Mouse (Mus musculus) CH12.LX (cell line): Measurements from ENCODE around the gene Trmt10a. TPM values are rescaled to one million over a fixed set of nuclear protein-coding genes. Genes with fewer than 3 reads are reported as not detected.

Experiments
- DNase-seq: peaks from one replicate; pipeline ENCODE4 v3.0.0-alpha.2; 2013; ENCODE audit errors: extremely low read depth
- H3K27ac ChIP-seq: 2 replicates; pipeline ENCODE4 v1.5.1; 2012; ENCODE audit warnings: low read depth, mild to moderate bottlenecking, control low read depth, moderate library complexity; ENCODE audit not compliant: insufficient read depth
- H3K27me3 ChIP-seq: replicated peaks from 2 replicates; pipeline ENCODE3; 2012; ENCODE audit warnings: inconsistent platforms
- H3K36me3 ChIP-seq, 2 experiments: replicated peaks in 1 of 2; 2 replicates each; pipeline versions ENCODE3 to v1.6.1; 2012; ENCODE audit warnings: inconsistent platforms in 1 of 2, low read length in 1 of 2, mild to moderate bottlenecking in 1 of 2, mixed read lengths in 1 of 2, moderate library complexity in 1 of 2; ENCODE audit not compliant: control insufficient read depth in 1 of 2, insufficient read depth in 1 of 2
- H3K4me1 ChIP-seq, 2 experiments: 2 replicates each; pipeline ENCODE4 v1.6.1; 2012; ENCODE audit warnings: inconsistent platforms in 1 of 2, moderate library complexity in 1 of 2; ENCODE audit not compliant: insufficient read depth in 2 of 2, control insufficient read depth in 1 of 2
- H3K4me2 ChIP-seq: 2 replicates; pipeline ENCODE4 v1.6.1; 2012; ENCODE audit warnings: low read depth, mild to moderate bottlenecking, control low read depth; ENCODE audit not compliant: poor library complexity, insufficient read depth, severe bottlenecking
- H3K4me3 ChIP-seq, 3 experiments: fragments of 150-350 bp in 1 of 3; sonication (generic) in 1 of 3; replicated peaks in 1 of 3; 2 replicates each; pipeline versions ENCODE3 to v1.5.1; 2011 to 2012; ENCODE audit warnings: low read depth in 2 of 3, low read length in 2 of 3, mild to moderate bottlenecking in 2 of 3, moderate library complexity in 2 of 3, control low read depth in 1 of 3, improper control_type of control experiment in 1 of 3, inconsistent platforms in 1 of 3, mixed read lengths in 1 of 3; ENCODE audit not compliant: poor library complexity in 1 of 3
- H3K79me2 ChIP-seq: replicated peaks from 2 replicates; pipeline ENCODE4 v1.6.1; 2012; ENCODE audit warnings: mild to moderate bottlenecking, moderate library complexity; ENCODE audit not compliant: control insufficient read depth, poor library complexity, insufficient read depth, severe bottlenecking; ENCODE audit errors: extremely low read depth
- H3K9ac ChIP-seq: 2 replicates; pipeline ENCODE4 v1.6.1; 2012; ENCODE audit warnings: low read depth, mild to moderate bottlenecking, control low read depth, moderate library complexity; ENCODE audit not compliant: insufficient read depth
- H3K9me3 ChIP-seq: replicated peaks from 2 replicates; pipeline ENCODE3; 2012; ENCODE audit warnings: low read length, inconsistent platforms, mixed read lengths
- BHLHE40 ChIP-seq: IDR thresholded peaks from 2 replicates; pipeline ENCODE4 v1.6.1; 2011; ENCODE audit warnings: mild to moderate bottlenecking, low read depth, low read length, improper control_type of control experiment
- CHD1 ChIP-seq: IDR thresholded peaks from 2 replicates; pipeline ENCODE4 v1.6.1; 2012; ENCODE audit warnings: low read depth, low read length, improper control_type of control experiment, inconsistent platforms
- CTCF ChIP-seq, 2 experiments: IDR thresholded peaks in 1 of 2; conservative IDR thresholded peaks in 1 of 2; 2 replicates each; pipeline ENCODE4 v1.5.1; 2011 to 2012; ENCODE audit warnings: low read depth in 2 of 2, low read length in 2 of 2, improper control_type of control experiment in 1 of 2, inconsistent platforms in 1 of 2, mild to moderate bottlenecking in 1 of 2, moderate library complexity in 1 of 2
- E2F4 ChIP-seq: IDR thresholded peaks from 2 replicates; pipeline ENCODE4 v1.6.1; 2011; ENCODE audit warnings: low read depth, low read length, improper control_type of control experiment; ENCODE audit not compliant: insufficient replicate concordance
- ELF1 ChIP-seq: IDR thresholded peaks from 2 replicates; pipeline ENCODE4 v1.6.1; 2014; ENCODE audit warnings: low read depth, mild to moderate bottlenecking, inconsistent platforms, low read length, improper control_type of control experiment
- EP300 ChIP-seq: IDR thresholded peaks from 2 replicates; pipeline ENCODE4 v1.6.1; 2011; ENCODE audit warnings: low read length, improper control_type of control experiment
- ETS1 ChIP-seq: conservative IDR thresholded peaks from 2 replicates; pipeline ENCODE4 v1.6.1; 2012; ENCODE audit warnings: low read depth, mild to moderate bottlenecking, inconsistent platforms, low read length, improper control_type of control experiment, moderate library complexity
- GABPA ChIP-seq: IDR thresholded peaks from 2 replicates; pipeline ENCODE4 v1.6.1; 2012; ENCODE audit warnings: low read depth, low read length, improper control_type of control experiment, inconsistent platforms; ENCODE audit not compliant: insufficient replicate concordance
- IRF4 ChIP-seq: IDR thresholded peaks from 2 replicates; pipeline ENCODE4 v1.6.1; 2014; ENCODE audit warnings: low read depth, mild to moderate bottlenecking, inconsistent platforms, low read length, improper control_type of control experiment
- JUND ChIP-seq: conservative IDR thresholded peaks from 2 replicates; pipeline ENCODE4 v1.6.1; 2011; ENCODE audit warnings: low read depth, low read length, improper control_type of control experiment
- KAT2A ChIP-seq: IDR thresholded peaks from 2 replicates; pipeline ENCODE4 v1.6.1; 2012; ENCODE audit warnings: low read length, improper control_type of control experiment, inconsistent platforms; ENCODE audit not compliant: insufficient replicate concordance
- MAFK ChIP-seq: IDR thresholded peaks from 2 replicates; pipeline ENCODE4 v1.6.1; 2011; ENCODE audit warnings: low read length, improper control_type of control experiment; ENCODE audit not compliant: insufficient replicate concordance
- MAX ChIP-seq: IDR thresholded peaks from 2 replicates; pipeline ENCODE4 v1.6.1; 2011; ENCODE audit warnings: low read length, improper control_type of control experiment
- MAZ ChIP-seq: IDR thresholded peaks from 2 replicates; pipeline ENCODE4 v1.6.1; 2012; ENCODE audit warnings: low read depth, mild to moderate bottlenecking, inconsistent platforms, low read length, improper control_type of control experiment, moderate library complexity
- MXI1 ChIP-seq: IDR thresholded peaks from 2 replicates; pipeline ENCODE4 v1.6.1; 2011; ENCODE audit warnings: mild to moderate bottlenecking, low read depth, low read length, improper control_type of control experiment
- MYC ChIP-seq: IDR thresholded peaks from 2 replicates; pipeline ENCODE4 v1.6.1; 2011; ENCODE audit warnings: low read depth, mild to moderate bottlenecking, improper control_type of control experiment, low read length
- NRF1 ChIP-seq: IDR thresholded peaks from 2 replicates; pipeline ENCODE4 v1.6.1; 2014; ENCODE audit warnings: low read depth, mild to moderate bottlenecking, inconsistent platforms, low read length, improper control_type of control experiment, moderate library complexity
- PAX5 ChIP-seq: IDR thresholded peaks from 2 replicates; pipeline ENCODE4 v1.6.1; 2012; ENCODE audit warnings: low read length, inconsistent platforms, mixed read lengths
- POLR2A ChIP-seq: IDR thresholded peaks from 2 replicates; pipeline ENCODE4 v1.6.1; 2011; ENCODE audit warnings: low read depth, mild to moderate bottlenecking, improper control_type of control experiment, low read length
- POLR2AphosphoS2 ChIP-seq: IDR thresholded peaks from 2 replicates; pipeline ENCODE4 v1.6.1; 2011; ENCODE audit warnings: low read depth, low read length, improper control_type of control experiment
- RCOR1 ChIP-seq: conservative IDR thresholded peaks from 2 replicates; pipeline ENCODE4 v1.6.1; 2012; ENCODE audit warnings: low read depth, mild to moderate bottlenecking, inconsistent platforms, low read length, improper control_type of control experiment
- SIN3A ChIP-seq: IDR thresholded peaks from 2 replicates; pipeline ENCODE4 v1.6.1; 2012; ENCODE audit warnings: low read length, improper control_type of control experiment, inconsistent platforms
- SMC3 ChIP-seq: IDR thresholded peaks from 2 replicates; pipeline ENCODE4 v1.6.1; 2011; ENCODE audit warnings: low read depth, low read length, improper control_type of control experiment
- TBP ChIP-seq: conservative IDR thresholded peaks from 2 replicates; pipeline ENCODE4 v1.6.1; 2011; ENCODE audit warnings: low read depth, low read length, improper control_type of control experiment
- TCF12 ChIP-seq: IDR thresholded peaks from 2 replicates; pipeline ENCODE4 v1.6.1; 2014; ENCODE audit warnings: low read depth, mild to moderate bottlenecking, inconsistent platforms, low read length, improper control_type of control experiment
- UBTF ChIP-seq: IDR thresholded peaks from 2 replicates; pipeline ENCODE4 v1.6.1; 2012; ENCODE audit warnings: low read depth, mild to moderate bottlenecking, inconsistent platforms, low read length, improper control_type of control experiment, moderate library complexity
- USF1 ChIP-seq: IDR thresholded peaks from 2 replicates; pipeline ENCODE4 v1.6.1; 2014; ENCODE audit warnings: low read depth, mild to moderate bottlenecking, inconsistent platforms, low read length, improper control_type of control experiment
- ZC3H11A ChIP-seq: IDR thresholded peaks from 2 replicates; pipeline ENCODE4 v1.6.1; 2012; ENCODE audit warnings: low read depth, mild to moderate bottlenecking, inconsistent platforms, low read length, improper control_type of control experiment
- ZKSCAN1 ChIP-seq: IDR thresholded peaks from 2 replicates; pipeline ENCODE4 v1.6.1; 2012; ENCODE audit warnings: low read depth, inconsistent platforms, low read length, improper control_type of control experiment, borderline replicate concordance
- ZNF384 ChIP-seq: IDR thresholded peaks from 2 replicates; pipeline ENCODE4 v1.6.1; 2012; ENCODE audit warnings: low read depth, low read length, improper control_type of control experiment, inconsistent platforms
- dilution Hi-C: fragments of 300-500 bp; cut with MboI; formaldehyde crosslinking; loops from 2 replicates; pipeline ENCODE4 v1.14.3; 2020; ENCODE audit warnings: low sequenced_read_pairs; ENCODE audit not compliant: extremely low pct_unique_long_range_greater_than_20kb, extremely low pct_ligation_motif_present
- in situ Hi-C: fragments of 300-500 bp; cut with MboI; formaldehyde crosslinking; loops from 3 replicates; pipeline ENCODE4 v1.14.3; 2019; ENCODE audit warnings: low sequenced_read_pairs, low pct_ligation_motif_present, low pct_unique_long_range_greater_than_20kb, mixed read lengths
- polyA plus RNA-seq: library from polyadenylated mRNA; unstranded; fragments of >175 nt; gene quantifications from 2 replicates; pipeline ENCODE4 v1.2.1, GENCODE M21; 2012; ENCODE audit warnings: low read depth; ENCODE audit not compliant: insufficient read length
- total RNA-seq, 2 experiments: library from RNA; depleted of rRNA; stranded (reverse); fragments of 300-350 nt in 1 of 2; fragments of >200 nt in 1 of 2; gene quantifications; 2 replicates each; pipeline ENCODE4 v1.2.3; 2012 to 2014

The Trmt10a gene
- total and polyA plus RNA-seq, 3 experiments: 31.6 to 65.7 (median 38.0) TPM

DNA sequence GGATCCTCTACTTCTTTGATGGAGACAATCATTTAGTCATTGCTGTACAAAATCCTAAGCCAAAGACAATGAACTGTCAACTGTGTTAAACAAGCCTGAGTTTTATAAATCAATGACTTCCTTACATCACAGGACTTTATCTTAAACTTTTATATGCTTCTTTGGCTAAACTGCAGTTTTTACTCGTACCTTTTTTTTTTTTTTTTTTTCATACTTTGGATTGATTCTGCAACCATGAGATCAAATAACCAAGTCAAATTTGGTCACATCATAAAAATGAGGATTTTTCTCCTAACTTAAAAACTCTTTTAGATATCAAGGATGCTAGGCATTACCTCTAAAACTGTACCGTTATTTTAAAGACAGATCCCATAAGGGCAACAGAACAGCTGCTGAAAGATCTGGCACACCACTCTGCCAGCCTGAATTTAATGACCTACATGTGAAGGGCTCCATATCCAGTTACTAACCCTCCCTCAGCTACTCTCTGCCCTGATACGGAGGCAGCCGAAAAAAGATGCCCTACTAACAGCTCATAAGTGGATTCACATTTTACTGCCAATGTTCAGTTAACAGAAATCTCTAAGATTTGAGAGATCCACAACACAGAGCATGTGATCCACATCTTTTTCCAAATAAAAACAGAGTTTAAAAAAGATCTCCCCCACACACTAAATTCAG, 1.1 kb upstream of the Trmt10a start:
- H3K27ac ChIP-seq: no peak overlapping the region
- dilution Hi-C loops: loop anchor here (25.0 kb wide), 1 partner anchor 355 kb away; no protein-coding TSS in a partner anchor
- peak; percentile 9; the same call in 1 of the 2 replicates for TF ChIP-seq MAX
- TF ChIP-seq TBP: no peak
- TF ChIP-seq MYC: no peak
- no peak for TF ChIP-seq MAFK
- 0 out of 2 replicates have a peak, but pooled peaks have one; percentile 3 for TF ChIP-seq BHLHE40
- TF ChIP-seq MAZ: 0 out of 2 replicates have a peak, but pooled peaks have one; percentile 39
- TF ChIP-seq ZNF384: peak; percentile 65
- TF ChIP-seq ELF1: 0 out of 2 replicates have a peak, but pooled peaks have one; percentile 17
- TF ChIP-seq SIN3A: no peak
- no peak for TF ChIP-seq NRF1
- TF ChIP-seq ZC3H11A: no peak
- TF ChIP-seq CHD1: 0 out of 2 replicates have a peak, but pooled peaks have one; percentile 19
- no peak for TF ChIP-seq ETS1
- TF ChIP-seq EP300: no peak
- TF ChIP-seq MXI1: peak; percentile 57; the same call in 1 of the 2 replicates
- TF ChIP-seq RCOR1: 0 out of 2 replicates have a peak, but pooled peaks have one; percentile 18
- TF ChIP-seq, all 38 proteins: peak for 8
- peaks cover 5 to 26% of the 10 kb centered on the region in 2 experiments for H3K4me1 ChIP-seq
- in situ Hi-C loops: loop anchor here (10.0 kb wide), 1 partner anchor 277 kb away; the partner anchor contains the start of genes Dnajb14 and H2afz
- H3K9me3 ChIP-seq: peaks cover 4% of the 10 kb centered on the region
- peak; percentile 50 for DNase-seq
- peaks cover 10% of the 10 kb centered on the region for H3K79me2 ChIP-seq
- peak overlapping the region; percentile 96 for H3K4me2 ChIP-seq
- peak overlapping the region; percentile 40 to 79 (median 50) for H3K4me3 ChIP-seq
- H3K9ac ChIP-seq: peak overlapping the region; percentile 44
- peaks cover 3 to 19% of the 10 kb centered on the region in 2 experiments for H3K36me3 ChIP-seq
- no peaks in the 10 kb centered on the region for H3K27me3 ChIP-seq

DNA sequence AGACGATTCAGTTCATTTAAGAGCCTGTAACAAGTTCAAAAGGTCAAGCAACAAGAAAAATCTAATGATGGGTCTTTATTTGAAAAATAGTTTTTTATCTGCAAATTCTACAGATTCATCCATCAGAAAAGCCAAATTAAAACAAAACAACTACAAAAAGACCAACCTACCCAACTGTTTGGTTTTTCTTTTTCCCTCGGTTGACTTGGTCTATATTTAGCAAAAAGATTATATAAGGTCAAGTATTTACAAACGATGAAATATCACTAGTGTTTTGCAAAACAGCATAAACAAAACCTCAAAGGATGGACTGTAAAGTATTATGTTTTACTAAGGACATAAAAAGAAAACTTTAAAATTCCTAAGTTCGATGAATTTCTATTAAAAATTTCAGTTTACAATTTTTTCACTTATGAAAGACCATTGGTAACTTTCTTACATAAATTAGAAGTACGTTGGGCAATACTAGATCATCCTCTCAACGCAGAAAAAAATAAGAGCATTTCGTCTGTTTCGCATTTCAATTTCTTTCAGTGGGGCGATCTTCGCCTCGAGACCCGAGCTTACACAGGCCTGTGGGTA, 424 bp upstream of the Trmt10a start:
- in situ Hi-C loops: loop anchor here (10.0 kb wide), 1 partner anchor 278 kb away; the partner anchor contains the start of genes Dnajb14 and H2afz
- Histone ChIP-seq H3K79me2 (peaks cover 13% of the 10 kb centered on the region), H3K9me3 (peaks cover 4% of the 10 kb centered on the region), H3K27me3 (no peaks in the 10 kb centered on the region), H3K27ac (no peak overlapping the region), H3K4me3 (peak overlapping the region; percentile 50 to 79 (median 66)), H3K4me2 (peak overlapping the region; percentile 96), H3K4me1 (peaks cover 5 to 26% of the 10 kb centered on the region in 2 experiments), H3K36me3 (peaks cover 9 to 24% of the 10 kb centered on the region in 2 experiments), H3K9ac (peak overlapping the region; percentile 44)
- dilution Hi-C loops: loop anchor here (25.0 kb wide), 1 partner anchor 356 kb away; no protein-coding TSS in a partner anchor
- peak; percentile 28 for DNase-seq
- TF ChIP-seq SIN3A: no peak; the same call in 1 of the 2 replicates
- TF ChIP-seq SMC3: no peak; the same call in none of the 2 replicates
- no peak for TF ChIP-seq USF1
- no peak for TF ChIP-seq IRF4
- no peak for TF ChIP-seq KAT2A
- TF ChIP-seq JUND: no peak
- TF ChIP-seq E2F4: 0 out of 2 replicates have a peak, but pooled peaks have one; percentile 29
- TF ChIP-seq EP300: no peak
- TF ChIP-seq ZKSCAN1: no peak; the same call in 1 of the 2 replicates
- TF ChIP-seq POLR2AphosphoS2: no peak
- TF ChIP-seq GABPA: no peak
- no peak for TF ChIP-seq UBTF
- no peak; the same call in 1 of the 2 replicates for TF ChIP-seq POLR2A
- TF ChIP-seq CTCF (conservative IDR thresholded peaks at IDR 0.05 in 1 of 2, IDR thresholded peaks at IDR 0.05 in 1 of 2; ENCODE audit: low read depth in 2 of 2, low read length in 2 of 2): no peak
- no peak for TF ChIP-seq TCF12
- TF ChIP-seq MAZ: no peak
- TF ChIP-seq NRF1: no peak
- TF ChIP-seq MAFK: no peak
- no peak for TF ChIP-seq PAX5
